19 mouse cellular contexts compared by ENCODE assay signal in the genomic region with DNA sequence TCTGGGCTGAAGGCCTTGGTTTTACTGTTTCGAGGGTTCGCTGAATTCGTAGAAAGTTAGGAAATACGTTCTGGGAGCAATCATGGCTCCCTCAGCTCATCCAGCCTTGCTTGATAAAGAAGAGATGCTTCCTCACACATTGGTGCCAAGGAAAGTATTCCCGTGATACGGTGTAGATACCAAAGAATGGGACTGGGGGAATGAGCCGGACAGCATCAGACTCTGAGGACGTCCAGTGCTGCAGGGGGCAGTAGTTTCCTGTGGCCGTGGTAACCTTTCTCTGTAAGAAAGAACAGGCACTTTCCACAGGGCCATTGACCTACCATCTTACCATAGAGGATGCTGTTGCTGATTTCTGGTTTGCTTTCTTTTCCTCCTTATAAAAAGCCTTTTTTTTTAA. TPM values are rescaled to one million over a fixed set of nuclear protein-coding genes. Genes with fewer than 3 reads are reported as not detected.
DNase-seq lines count a peak whose midpoint lies in the region; ATAC-seq and TF ChIP-seq lines count a peak whose summit lies in the region.
"Had no signal": no experiment of that assay in that cellular context is flagged by ENCODE, and none has a peak within 500 bp of the region (broad histone marks: within the 10 kb centered on the region; RNA-seq: fewer than 3 reads in every experiment).

No protein-coding gene starts in this region.

- 91% methylated on average over 9 of the region's 9 CpGs for WGBS in forebrain, embryonic 14.5 days
- WGBS in forebrain, embryonic 12.5 days = 90% methylated on average over 9 of the region's 9 CpGs
- 78% methylated on average over 9 of the region's 9 CpGs for WGBS in heart, embryonic 15.5 days
- WGBS in forebrain, postnatal 0 days = 82% methylated on average over 9 of the region's 9 CpGs

- no peak for ATAC-seq in forebrain, embryonic 14.5 days
- no peak for ATAC-seq in forebrain, embryonic 12.5 days (ENCODE audit: low FRiP score)
- ATAC-seq in heart, embryonic 15.5 days (replicated peaks; ENCODE audit: insufficient number of reproducible peaks, insufficient read depth, low FRiP score, low read depth) = no peak
- ATAC-seq in megakaryocyte, adult 5-6 weeks (ENCODE audit: poor library complexity, severe bottlenecking) = no peak
- ATAC-seq in forebrain, postnatal 0 days = no peak
- ATAC-seq: liver, embryonic 12.5 days; midbrain, embryonic 13.5 days; Patski had no signal

- H3K4me1 ChIP-seq in forebrain, embryonic 14.5 days (ENCODE audit: control insufficient read depth, insufficient read depth, low read length) = no peaks in the 10 kb centered on the region; the same call in 1 of the 2 replicates
- H3K4me1 ChIP-seq in forebrain, embryonic 12.5 days = peaks cover 4% of the 10 kb centered on the region
- peaks cover 16% of the 10 kb centered on the region for H3K4me1 ChIP-seq in heart, embryonic 15.5 days (replicated peaks)
- peaks cover 91% of the 10 kb centered on the region for H3K4me1 ChIP-seq in megakaryocyte, embryonic 14.5 days
- H3K4me1 ChIP-seq in forebrain, postnatal 0 days (ENCODE audit: insufficient read depth) = no peaks in the 10 kb centered on the region

- no peak for TF ChIP-seq CTCF in forebrain, postnatal 0 days (IDR thresholded peaks at IDR 0.05; ENCODE audit: low read depth)

- H3K4me2 ChIP-seq in forebrain, embryonic 14.5 days (ENCODE audit: low read length) = no peak overlapping the region
- H3K4me2 ChIP-seq in forebrain, embryonic 12.5 days = no peak overlapping the region
- no peak overlapping the region for H3K4me2 ChIP-seq in heart, embryonic 15.5 days
- H3K4me2 ChIP-seq in forebrain, postnatal 0 days (ENCODE audit: low read depth) = no peak overlapping the region
- H3K4me2 ChIP-seq: hindbrain, embryonic 15.5 days; liver, embryonic 12.5 days; midbrain, embryonic 13.5 days had no signal

- no peak overlapping the region for H3K9ac ChIP-seq in forebrain, embryonic 14.5 days (ENCODE audit: low read length)
- no peak overlapping the region for H3K9ac ChIP-seq in forebrain, embryonic 12.5 days
- H3K9ac ChIP-seq in heart, embryonic 15.5 days = no peak overlapping the region
- no peak overlapping the region for H3K9ac ChIP-seq in forebrain, postnatal 0 days
- H3K9ac ChIP-seq: hindbrain, embryonic 15.5 days; liver, embryonic 12.5 days; midbrain, embryonic 13.5 days had no signal

- no peak overlapping the region for H3K4me3 ChIP-seq in forebrain, embryonic 14.5 days (ENCODE audit: low read depth, low read length)
- H3K4me3 ChIP-seq in forebrain, embryonic 12.5 days (replicated peaks) = no peak overlapping the region
- no peak overlapping the region for H3K4me3 ChIP-seq in heart, embryonic 15.5 days
- peak overlapping the region; percentile 75 for H3K4me3 ChIP-seq in megakaryocyte, embryonic 14.5 days (replicated peaks)
- H3K4me3 ChIP-seq in forebrain, postnatal 0 days (ENCODE audit: low read depth, low read length) = no peak overlapping the region
- H3K4me3 ChIP-seq: hindbrain, embryonic 15.5 days; liver, embryonic 12.5 days; midbrain, embryonic 13.5 days had no signal

- H3K27me3 ChIP-seq in forebrain, embryonic 14.5 days (replicated peaks; ENCODE audit: control insufficient read depth, insufficient read depth, low read length) = no peaks in the 10 kb centered on the region
- H3K27me3 ChIP-seq in forebrain, embryonic 12.5 days = no peaks in the 10 kb centered on the region
- no peaks in the 10 kb centered on the region for H3K27me3 ChIP-seq in heart, embryonic 15.5 days
- H3K27me3 ChIP-seq in megakaryocyte, embryonic 14.5 days (replicated peaks) = peaks cover 3% of the 10 kb centered on the region
- no peaks in the 10 kb centered on the region for H3K27me3 ChIP-seq in forebrain, postnatal 0 days (ENCODE audit: insufficient read depth, low read length)
- H3K27me3 ChIP-seq: hindbrain, embryonic 15.5 days; liver, embryonic 12.5 days; midbrain, embryonic 13.5 days; Patski had no signal

- DNase-seq in forebrain, embryonic 14.5 days (ENCODE audit: low spot score) = no peak
- DNase-seq in heart, adult 9 months (ENCODE audit: low spot score in 2 of 2) = no peak
- no peak for DNase-seq in forebrain, postnatal 0 days
- DNase-seq: adrenal gland, postnatal 36 days; embryo, embryonic 11 days; kidney, adult 2 months; left cerebral cortex, postnatal 4 days; lung, adult 2 months; lung, postnatal 14 days; thymus, postnatal 14 days had no signal

- no peaks in the 10 kb centered on the region for H3K9me3 ChIP-seq in forebrain, embryonic 14.5 days (replicated peaks; ENCODE audit: control insufficient read depth, low read length)
- H3K9me3 ChIP-seq in forebrain, embryonic 12.5 days = no peaks in the 10 kb centered on the region
- no peaks in the 10 kb centered on the region for H3K9me3 ChIP-seq in heart, embryonic 15.5 days (replicated peaks)
- peaks cover 9% of the 10 kb centered on the region; the same call in 1 of the 2 replicates for H3K9me3 ChIP-seq in megakaryocyte, embryonic 14.5 days
- H3K9me3 ChIP-seq in forebrain, postnatal 0 days (ENCODE audit: low read length) = no peaks in the 10 kb centered on the region
- H3K9me3 ChIP-seq: hindbrain, embryonic 15.5 days; liver, embryonic 12.5 days; midbrain, embryonic 13.5 days had no signal

- peaks cover 53% of the 10 kb centered on the region for H3K36me3 ChIP-seq in forebrain, embryonic 14.5 days (ENCODE audit: control insufficient read depth, insufficient read depth, low read length)
- peaks cover 63% of the 10 kb centered on the region for H3K36me3 ChIP-seq in forebrain, embryonic 12.5 days (replicated peaks)
- H3K36me3 ChIP-seq in heart, embryonic 15.5 days = peaks cover 10% of the 10 kb centered on the region; the same call in 1 of the 2 replicates
- peaks cover 95% of the 10 kb centered on the region for H3K36me3 ChIP-seq in megakaryocyte, embryonic 14.5 days (replicated peaks; ENCODE audit: low read length)
- peaks cover 41% of the 10 kb centered on the region for H3K36me3 ChIP-seq in forebrain, postnatal 0 days (ENCODE audit: insufficient read depth)

- H3K27ac ChIP-seq in forebrain, embryonic 14.5 days (ENCODE audit: low read depth, low read length) = peak overlapping the region; percentile 39; the same call in 1 of the 2 replicates
- H3K27ac ChIP-seq in forebrain, embryonic 12.5 days = no peak overlapping the region
- peak overlapping the region; percentile 44 for H3K27ac ChIP-seq in heart, embryonic 15.5 days
- peak overlapping the region; percentile 9; the same call in 1 of the 2 replicates for H3K27ac ChIP-seq in forebrain, postnatal 0 days (ENCODE audit: low read depth, low read length)
- H3K27ac ChIP-seq: hindbrain, embryonic 15.5 days; kidney, postnatal 0 days; liver, embryonic 12.5 days; midbrain, embryonic 13.5 days had no signal

RNA-seq across cellular contexts. Expression of a gene that starts 15.1 kb away (rescaled TPM):
- 20.8 and 22.9 TPM in 2 replicates for polyA plus RNA-seq in forebrain, embryonic 14.5 days (2014; fragmentation: Nextera tagmentation; extraction: Ambion mirVana)
- polyA plus RNA-seq in forebrain, embryonic 12.5 days (2016; fragmentation: Nextera tagmentation; extraction: Ambion mirVana) = 33.7 and 34.6 TPM in 2 replicates
- 15.5 and 20.1 TPM in 2 replicates for polyA plus RNA-seq in heart, embryonic 15.5 days (2015; fragmentation: Nextera tagmentation; extraction: Ambion mirVana)
- 0.51 and 10.1 TPM in 2 replicates for polyA plus RNA-seq in megakaryocyte, embryonic 14.5 days (2012; ENCODE audit: insufficient read depth, low replicate concordance)
- 6.6 and 9.1 TPM in 2 replicates for total RNA-seq in megakaryocyte, adult 5-6 weeks (2015)
- 12.8 and 15.1 TPM in 2 replicates for total RNA-seq in megakaryocyte, adult 5-6 weeks (2017)
- 43.2 and 43.5 TPM in 2 replicates for total RNA-seq in forebrain, postnatal 0 days (2014; rRNA removed)
- polyA plus RNA-seq in forebrain, postnatal 0 days (2015; fragmentation: Nextera tagmentation; extraction: Ambion mirVana) = 19.8 and 26.6 TPM in 2 replicates

RNA-seq across cellular contexts. Expression of a gene that starts 30.1 kb away (rescaled TPM):
- polyA plus RNA-seq in forebrain, embryonic 14.5 days (2014; fragmentation: Nextera tagmentation; extraction: Ambion mirVana) = 4.0 and 5.0 TPM in 2 replicates
- 4.6 and 5.5 TPM in 2 replicates for polyA plus RNA-seq in forebrain, embryonic 12.5 days (2016; fragmentation: Nextera tagmentation; extraction: Ambion mirVana)
- 7.5 and 8.6 TPM in 2 replicates for polyA plus RNA-seq in heart, embryonic 15.5 days (2015; fragmentation: Nextera tagmentation; extraction: Ambion mirVana)
- 5.9 and 21.7 TPM in 2 replicates for polyA plus RNA-seq in megakaryocyte, embryonic 14.5 days (2012; ENCODE audit: insufficient read depth, low replicate concordance)
- 27.2 and 37.1 TPM in 2 replicates for total RNA-seq in megakaryocyte, adult 5-6 weeks (2015)
- 25.0 and 26.0 TPM in 2 replicates for total RNA-seq in megakaryocyte, adult 5-6 weeks (2017)
- 7.5 and 9.9 TPM in 2 replicates for total RNA-seq in forebrain, postnatal 0 days (2014; rRNA removed)
- polyA plus RNA-seq in forebrain, postnatal 0 days (2015; fragmentation: Nextera tagmentation; extraction: Ambion mirVana) = 3.8 and 4.4 TPM in 2 replicates
